Mouse (Mus musculus): ENCODE data around the gene Pdp2. TPM values are rescaled to one million over a fixed set of nuclear protein-coding genes. Genes with fewer than 3 reads are reported as not detected.
A peak's percentile ranks its signal among the peaks of the same experiment; 100 is the strongest.

Pdp2 gene
- polyA plus RNA-seq, 1 experiment from 2014 or later: 12.7 TPM

DNA sequence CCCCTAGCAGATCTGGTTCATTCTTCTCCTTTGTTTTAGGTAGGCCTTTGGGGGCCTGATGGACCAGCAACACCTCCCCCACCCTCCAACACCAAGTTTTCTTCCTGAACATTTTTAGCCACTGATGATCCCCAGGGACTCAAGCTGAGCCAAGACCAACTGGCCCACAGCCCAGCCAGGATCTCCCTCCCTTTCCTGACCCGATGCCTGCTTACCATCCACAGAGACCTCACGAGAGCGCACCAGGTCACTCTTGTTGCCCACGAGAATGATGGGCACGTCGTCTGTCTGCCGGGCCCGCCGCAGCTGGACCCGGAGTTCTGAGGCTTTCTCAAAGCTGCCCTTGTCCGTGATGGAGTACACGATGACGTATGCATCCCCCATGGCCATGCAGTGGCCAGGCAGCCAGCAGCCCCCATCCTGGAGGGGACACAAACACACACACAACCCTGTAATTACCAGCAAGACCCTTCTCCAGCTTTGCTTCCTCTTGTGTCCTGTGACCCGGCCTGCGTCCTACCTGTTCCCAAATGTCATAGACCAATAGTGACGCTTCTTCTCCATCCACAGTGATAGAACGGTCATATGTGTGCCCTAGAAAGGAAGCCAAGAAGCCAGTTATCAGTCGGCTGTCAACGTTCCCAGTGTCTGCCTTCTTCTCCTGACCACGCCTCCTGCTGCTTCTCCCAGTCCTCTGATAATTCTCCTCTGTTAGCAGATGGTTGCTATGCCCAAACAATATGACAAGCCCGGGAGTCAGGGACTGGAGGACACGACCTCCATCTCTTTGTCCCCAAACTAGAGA is 38.3 kb downstream of the Pdp2 start:
- no peak for DNase-seq (ENCODE audit: low spot score)
- Histone ChIP-seq H3K4me3 (no peak overlapping the region), H3K4me1 (replicated peaks) (peaks cover 27% of the 10 kb centered on the region), H3K36me3 (no peaks in the 10 kb centered on the region), H3K27ac (no peak overlapping the region), H3K9me3 (no peaks in the 10 kb centered on the region), H3K27me3 (ENCODE audit: insufficient read depth, poor library complexity, severe bottlenecking) (peaks cover 43% of the 10 kb centered on the region)
- 81% methylated on average over 22 of the region's 22 CpGs for WGBS

DNA sequence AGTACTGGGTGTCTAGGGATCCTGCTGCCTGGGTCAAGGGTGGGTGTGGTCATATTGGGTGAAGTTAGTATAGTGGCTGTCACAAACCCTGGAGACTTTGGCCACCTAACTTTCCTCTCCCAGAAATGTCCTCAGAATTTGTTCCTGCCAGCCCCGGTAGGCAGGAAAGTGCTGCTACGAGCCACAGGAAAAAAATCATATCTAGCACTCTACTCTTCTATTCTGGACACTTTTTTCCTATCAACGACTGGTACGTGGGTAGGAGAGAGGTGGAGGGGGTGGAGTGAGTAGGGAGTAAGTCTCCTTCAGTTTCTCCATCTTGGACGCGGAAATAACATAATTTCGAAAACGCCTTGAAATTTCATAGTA is 38.8 kb downstream of the Pdp2 start:
- Histone ChIP-seq H3K4me1 (replicated peaks) (peaks cover 27% of the 10 kb centered on the region), H3K27me3 (ENCODE audit: insufficient read depth, poor library complexity, severe bottlenecking) (peaks cover 43% of the 10 kb centered on the region), H3K9me3 (no peaks in the 10 kb centered on the region), H3K27ac (no peak overlapping the region), H3K36me3 (peaks cover 3% of the 10 kb centered on the region), H3K4me3 (peak overlapping the region; percentile 54; the same call in 1 of the 2 replicates)
- DNase-seq (ENCODE audit: low spot score): no peak
- WGBS: 37% methylated on average over 8 of the region's 8 CpGs

DNA sequence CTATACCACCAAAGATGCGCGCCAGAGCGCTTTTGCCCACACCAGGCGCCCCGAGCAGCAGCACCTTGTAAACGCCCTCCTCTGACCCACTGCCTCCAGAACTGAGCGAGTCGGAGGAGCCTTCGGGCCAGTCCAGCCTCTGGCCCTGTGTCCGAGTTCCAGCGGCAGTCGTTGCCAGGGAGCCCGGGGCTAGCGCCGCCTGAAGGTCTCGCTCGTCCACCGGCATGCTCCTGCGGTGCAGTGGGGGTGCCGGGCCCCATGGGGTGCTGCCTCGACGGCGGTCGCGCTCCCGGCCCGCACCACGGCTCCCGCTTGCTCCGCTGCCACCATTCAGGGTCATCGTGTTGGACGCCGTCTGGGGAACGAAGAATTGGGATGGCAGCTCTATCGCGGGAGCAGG is 39.3 kb downstream of the Pdp2 start:
- H3K4me1 ChIP-seq (replicated peaks): peaks cover 27% of the 10 kb centered on the region
- H3K9me3 ChIP-seq: no peaks in the 10 kb centered on the region
- H3K36me3 ChIP-seq: peaks cover 8% of the 10 kb centered on the region
- WGBS: under 1% methylated on average over 36 of the region's 36 CpGs
- H3K27me3 ChIP-seq (ENCODE audit: insufficient read depth, poor library complexity, severe bottlenecking): peaks cover 43% of the 10 kb centered on the region
- H3K27ac ChIP-seq: peak overlapping the region; percentile 70; the same call in 1 of the 2 replicates
- DNase-seq (ENCODE audit: low spot score): peak; percentile 33
- H3K4me3 ChIP-seq: peak overlapping the region; percentile 54

DNA sequence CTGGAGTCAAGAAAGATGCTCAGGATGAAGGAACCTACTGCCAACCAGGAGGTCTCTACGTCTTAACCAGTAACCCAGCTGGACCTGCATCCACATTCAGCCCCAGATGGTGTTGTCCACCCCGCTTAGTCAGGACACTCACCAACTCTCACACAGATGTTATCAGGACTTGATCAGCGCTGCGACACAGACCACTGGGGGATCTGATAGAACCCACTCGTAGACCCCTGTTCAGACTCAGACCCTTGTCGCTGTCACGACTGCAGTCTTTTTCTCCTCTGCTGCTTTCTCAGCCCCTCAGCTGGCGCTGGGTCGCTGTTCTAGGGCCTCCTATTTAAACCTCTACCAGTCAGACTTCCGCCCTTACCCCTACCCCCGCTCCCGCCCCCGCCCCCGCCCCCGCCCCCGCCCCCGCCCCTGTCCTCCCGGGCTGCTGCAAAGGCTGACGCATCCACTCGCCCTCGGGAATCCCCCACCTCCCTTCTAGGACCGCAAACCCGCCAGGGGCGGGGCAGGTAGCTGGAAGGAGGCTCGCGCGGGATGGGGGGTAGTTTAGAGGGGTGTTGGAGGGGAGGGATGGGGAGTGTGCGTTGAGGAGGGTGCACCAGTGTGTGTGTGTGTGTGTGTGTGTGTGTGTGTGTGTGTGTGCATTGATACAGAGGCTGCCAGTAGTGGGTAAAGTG is 39.9 kb downstream of the Pdp2 start, which contains the start of gene Rrad:
TSS of gene Rrad (minus strand) at position 347 of the 683 bp plus-strand sequence.
- DNase-seq (ENCODE audit: low spot score): peak; percentile 51
- H3K27me3 ChIP-seq (ENCODE audit: insufficient read depth, poor library complexity, severe bottlenecking): peaks cover 43% of the 10 kb centered on the region
- H3K27ac ChIP-seq: peak within 1 kb of the TSS; percentile 70; the same call in 1 of the 2 replicates
- no peaks in the 10 kb centered on the region for H3K9me3 ChIP-seq
- peaks cover 27% of the 10 kb centered on the region for H3K4me1 ChIP-seq (replicated peaks)
- H3K36me3 ChIP-seq: peaks cover 13% of the 10 kb centered on the region
- 2% methylated on average over 25 of the region's 28 CpGs for WGBS
- peak within 1 kb of the TSS; percentile 54 for H3K4me3 ChIP-seq

DNA sequence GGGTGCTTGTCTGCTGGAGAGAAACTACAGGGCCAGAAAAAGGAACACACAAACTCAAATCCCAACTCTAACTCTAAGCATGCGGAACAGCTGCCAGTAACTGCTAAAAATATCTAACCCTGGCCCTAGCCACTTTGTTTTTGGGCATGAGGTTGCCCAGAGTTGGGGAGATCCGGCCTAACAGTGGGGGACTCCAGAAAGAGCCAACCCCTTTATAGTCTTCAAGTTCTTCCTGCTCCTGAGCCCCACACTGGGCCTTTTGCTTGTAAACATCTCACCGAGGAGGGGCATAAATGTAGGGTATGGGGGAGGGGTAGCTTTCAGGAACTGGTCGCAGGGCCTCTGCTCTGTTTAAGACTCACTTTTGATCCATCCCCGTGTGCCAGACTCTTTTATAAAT is 40.7 kb downstream of the Pdp2 start:
- no peak overlapping the region for H3K27ac ChIP-seq
- H3K4me3 ChIP-seq: no peak overlapping the region
- 34% methylated on average over 5 of the region's 5 CpGs for WGBS
- peaks cover 43% of the 10 kb centered on the region for H3K27me3 ChIP-seq (ENCODE audit: insufficient read depth, poor library complexity, severe bottlenecking)
- DNase-seq (ENCODE audit: low spot score): no peak
- no peaks in the 10 kb centered on the region for H3K9me3 ChIP-seq
- peaks cover 27% of the 10 kb centered on the region for H3K4me1 ChIP-seq (replicated peaks)
- peaks cover 13% of the 10 kb centered on the region for H3K36me3 ChIP-seq

DNA sequence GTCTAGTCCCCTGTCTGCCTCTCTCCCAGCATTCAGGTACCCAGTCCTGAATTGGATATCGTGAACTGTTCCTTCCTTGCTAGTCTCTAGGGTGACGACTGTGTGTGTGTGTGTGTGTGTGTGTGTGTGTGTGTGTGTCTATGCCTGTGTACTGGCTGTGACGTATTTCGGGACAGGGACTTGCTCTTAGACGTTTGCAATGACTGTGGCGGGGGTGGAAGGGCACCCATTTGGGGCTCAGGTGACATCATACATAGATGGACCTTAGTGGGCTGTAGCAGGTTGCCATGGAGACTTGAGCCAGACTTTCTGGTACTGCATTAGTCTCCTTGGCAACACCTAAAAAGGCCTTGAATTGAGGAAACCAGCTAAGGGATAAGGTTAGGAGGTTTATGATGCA is 41.2 kb downstream of the Pdp2 start:
- no peak overlapping the region for H3K4me3 ChIP-seq
- 59% methylated on average over 6 of the region's 6 CpGs for WGBS
- no peak overlapping the region for H3K27ac ChIP-seq
- peaks cover 13% of the 10 kb centered on the region for H3K36me3 ChIP-seq
- peaks cover 27% of the 10 kb centered on the region for H3K4me1 ChIP-seq (replicated peaks)
- H3K27me3 ChIP-seq (ENCODE audit: insufficient read depth, poor library complexity, severe bottlenecking): peaks cover 43% of the 10 kb centered on the region
- H3K9me3 ChIP-seq: no peaks in the 10 kb centered on the region
- no peak for DNase-seq (ENCODE audit: low spot score)

DNA sequence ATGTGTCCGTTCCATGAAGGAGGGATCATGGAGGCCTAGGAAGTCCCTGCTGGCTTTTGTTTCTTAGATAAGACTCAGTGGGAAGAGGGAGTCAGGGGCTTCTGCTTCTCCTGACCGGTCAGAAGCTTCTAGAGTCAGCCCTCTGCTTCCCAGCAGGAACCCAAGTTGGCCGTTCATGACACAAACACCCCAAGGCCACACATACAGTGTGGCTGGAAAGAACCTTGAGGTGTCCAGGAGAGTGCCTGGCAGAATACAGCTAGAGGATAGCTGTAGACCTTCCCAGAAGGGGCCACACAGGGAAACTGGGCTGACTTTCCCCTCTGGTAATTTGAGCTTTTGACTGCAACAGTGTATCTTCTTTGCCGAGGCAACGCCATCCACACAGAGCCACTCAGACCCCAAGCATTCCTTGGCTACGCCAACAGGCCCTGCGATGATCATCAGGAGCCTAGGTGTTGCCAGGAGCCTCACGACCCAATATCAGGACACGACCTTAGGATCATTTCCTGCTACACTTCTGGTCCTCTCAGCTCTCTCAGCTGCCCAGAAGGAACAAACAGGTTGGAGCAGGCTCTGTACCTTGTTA is 42.0 kb downstream of the Pdp2 start:
- Histone ChIP-seq H3K27me3 (ENCODE audit: insufficient read depth, poor library complexity, severe bottlenecking) (peaks cover 43% of the 10 kb centered on the region), H3K27ac (no peak overlapping the region), H3K36me3 (peaks cover 18% of the 10 kb centered on the region), H3K4me1 (replicated peaks) (peaks cover 27% of the 10 kb centered on the region), H3K4me3 (no peak overlapping the region), H3K9me3 (no peaks in the 10 kb centered on the region)
- no peak for DNase-seq (ENCODE audit: low spot score)
- 66% methylated on average over 9 of the region's 9 CpGs for WGBS

DNA sequence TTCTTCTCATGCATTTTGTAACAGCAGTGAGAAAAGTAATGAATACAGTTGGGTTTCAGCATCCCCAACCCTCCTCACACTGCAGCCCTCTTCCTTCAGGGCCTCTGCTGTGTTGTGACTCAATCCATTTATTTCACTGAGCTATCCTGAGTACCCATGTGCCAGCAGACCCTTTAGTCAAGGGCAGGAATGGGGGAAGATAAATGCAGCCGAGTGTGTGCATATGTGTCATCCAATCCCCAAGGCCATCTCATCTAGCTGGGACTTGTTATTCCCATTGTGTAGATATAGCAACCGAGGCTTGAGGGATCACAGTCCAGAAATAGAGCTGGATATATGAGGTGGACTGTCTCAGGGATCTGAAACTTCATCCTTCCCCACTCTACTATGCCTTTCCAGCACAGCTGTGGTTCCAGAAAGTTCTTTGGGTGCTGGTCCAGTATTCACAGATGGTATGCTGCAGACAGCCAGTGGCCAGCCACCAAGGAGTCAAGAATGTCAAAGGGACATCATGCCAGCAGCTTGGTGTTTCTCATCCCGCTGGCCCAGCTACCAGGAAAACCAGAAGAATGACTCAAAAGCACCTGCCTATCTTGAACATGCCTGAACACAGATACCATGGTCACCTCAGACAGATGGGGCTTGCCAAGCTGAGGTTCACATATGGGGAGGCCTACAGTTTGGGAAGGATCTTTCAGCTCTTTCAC is 43.9 kb downstream of the Pdp2 start:
- Histone ChIP-seq H3K27ac (no peak overlapping the region), H3K36me3 (peaks cover 36% of the 10 kb centered on the region), H3K9me3 (no peaks in the 10 kb centered on the region), H3K4me1 (replicated peaks) (peaks cover 20% of the 10 kb centered on the region), H3K4me3 (no peak overlapping the region), H3K27me3 (ENCODE audit: insufficient read depth, poor library complexity, severe bottlenecking) (peaks cover 24% of the 10 kb centered on the region)
- 92% methylated on average over 3 of the region's 3 CpGs for WGBS
- DNase-seq (ENCODE audit: low spot score): no peak

DNA sequence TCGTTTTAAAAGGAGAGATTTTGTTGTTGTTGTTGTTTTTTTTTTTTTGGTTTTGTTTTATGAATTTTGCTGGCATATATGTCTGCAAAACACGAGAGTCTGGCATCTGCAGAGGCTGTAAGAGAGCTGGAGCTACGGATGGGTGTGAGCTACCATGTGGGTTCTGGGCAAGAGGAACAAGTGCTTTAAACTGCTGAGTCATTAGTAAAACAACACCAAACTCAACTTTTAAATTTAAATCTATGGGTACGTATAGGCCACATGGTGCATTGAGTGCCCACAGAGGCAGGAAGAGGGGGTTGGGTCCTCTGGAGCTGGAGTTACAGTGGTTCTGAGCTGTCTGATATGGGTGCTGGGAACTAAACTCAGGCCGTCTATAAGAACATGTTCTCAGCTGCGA is 46.8 kb downstream of the Pdp2 start:
- Histone ChIP-seq H3K27me3 (ENCODE audit: insufficient read depth, poor library complexity, severe bottlenecking) (no peaks in the 10 kb centered on the region), H3K36me3 (peaks cover 37% of the 10 kb centered on the region), H3K9me3 (no peaks in the 10 kb centered on the region), H3K4me1 (replicated peaks) (peaks cover 20% of the 10 kb centered on the region), H3K27ac (no peak overlapping the region), H3K4me3 (no peak overlapping the region)
- DNase-seq (ENCODE audit: low spot score): no peak
- 89% methylated on average over 6 of the region's 6 CpGs for WGBS

DNA sequence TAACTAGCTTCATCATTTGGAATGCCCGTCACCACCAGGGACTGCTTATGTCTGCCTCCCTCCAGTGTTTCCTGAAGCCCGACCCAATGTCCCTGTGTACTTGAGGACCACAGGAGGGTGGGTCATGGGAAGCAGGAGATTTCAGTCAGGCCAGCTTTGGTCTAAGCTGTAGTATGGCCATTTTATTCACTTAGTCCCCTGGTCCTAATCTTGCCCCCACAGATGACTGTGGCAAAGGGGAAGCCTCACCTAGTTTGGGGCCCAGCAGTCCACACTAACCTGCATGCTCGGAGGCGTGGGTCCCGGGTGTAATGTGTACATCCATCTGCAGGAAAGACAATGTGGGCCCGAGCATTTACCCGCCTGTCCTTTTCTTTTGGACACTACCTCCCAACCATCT is 49.0 kb downstream of the Pdp2 start:
- Histone ChIP-seq H3K36me3 (peaks cover 32% of the 10 kb centered on the region), H3K4me3 (peak overlapping the region; percentile 92), H3K9me3 (no peaks in the 10 kb centered on the region), H3K27me3 (ENCODE audit: insufficient read depth, poor library complexity, severe bottlenecking) (no peaks in the 10 kb centered on the region), H3K4me1 (replicated peaks) (peaks cover 20% of the 10 kb centered on the region), H3K27ac (no peak overlapping the region)
- 90% methylated on average over 7 of the region's 7 CpGs for WGBS
- DNase-seq (ENCODE audit: low spot score): no peak

DNA sequence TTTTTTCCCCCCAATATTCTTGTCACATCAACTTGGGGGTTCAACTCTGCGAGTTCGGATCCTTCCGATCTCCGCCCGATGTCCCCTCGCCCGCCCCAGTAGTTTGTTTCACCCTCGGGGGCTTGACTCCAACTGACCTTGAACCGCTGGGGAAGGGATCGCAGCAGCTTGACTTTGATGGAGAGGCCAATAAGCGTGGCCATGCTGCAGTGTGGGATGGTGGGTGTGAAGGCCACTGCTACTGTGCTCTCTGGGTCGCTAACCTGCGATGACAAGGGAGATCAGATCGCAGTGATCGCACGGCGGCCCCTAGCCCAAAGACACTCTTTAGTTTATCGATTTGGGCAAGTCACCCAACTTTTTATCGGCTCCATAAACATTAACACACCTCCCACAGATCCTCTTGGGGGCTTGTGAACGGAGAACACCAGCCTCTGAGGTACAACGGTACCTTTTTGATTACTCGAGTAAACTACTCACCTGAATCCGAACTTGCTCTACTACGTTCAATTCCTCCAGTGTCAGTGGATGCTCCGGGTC is 49.6 kb downstream of the Pdp2 start:
- H3K27ac ChIP-seq: peak overlapping the region; percentile 90
- no peaks in the 10 kb centered on the region for H3K27me3 ChIP-seq (ENCODE audit: insufficient read depth, poor library complexity, severe bottlenecking)
- peak overlapping the region; percentile 92 for H3K4me3 ChIP-seq
- no peak for DNase-seq (ENCODE audit: low spot score)
- peaks cover 20% of the 10 kb centered on the region for H3K4me1 ChIP-seq (replicated peaks)
- H3K9me3 ChIP-seq: no peaks in the 10 kb centered on the region
- 10% methylated on average over 25 of the region's 25 CpGs for WGBS
- H3K36me3 ChIP-seq: peaks cover 26% of the 10 kb centered on the region

All from hindbrain, embryonic 10.5 days (tissue).